Mouse (Mus musculus): ENCODE results near the gene Rmnd5b.

GRCm38 (mm10) chr11:51593849-51594248 lies 41.8 kb downstream of the Rmnd5b start:
- no peak for TF ChIP-seq POLR2A (IDR thresholded peaks at IDR 0.05; ENCODE audit: low read depth, low read length)
- no peak for TF ChIP-seq CTCF (IDR thresholded peaks at IDR 0.05; ENCODE audit: borderline replicate concordance, insufficient read depth, low read length)

Measured in embryonic fibroblast, embryonic 13.5 days (primary cell).